Mouse (Mus musculus) brown adipose tissue, adult 24 weeks (tissue): Measurements from ENCODE around the gene Srrm2. TPM values are rescaled to one million over a fixed set of nuclear protein-coding genes. Genes with fewer than 3 reads are reported as not detected.
A peak's percentile ranks its signal among the peaks of the same experiment; 100 is the strongest.

Source experiments
- H3K27ac ChIP-seq: fragments of 200-500 bp; replicated peaks from 2 replicates; pipeline ENCODE4 v1.5.1; 2012; ENCODE audit warnings: low read depth, mild to moderate bottlenecking, low read length
- H3K4me1 ChIP-seq: fragments of 200-500 bp; 2 replicates; pipeline ENCODE4 v1.6.1; 2012; ENCODE audit warnings: low read length, mixed read lengths; ENCODE audit not compliant: control insufficient read depth, insufficient read depth, insufficient read length
- H3K4me3 ChIP-seq: fragments of 200-500 bp; 2 replicates; pipeline ENCODE4 v1.5.1; 2012; ENCODE audit warnings: low read depth, mild to moderate bottlenecking, low read length, moderate library complexity; ENCODE audit not compliant: insufficient read depth
- polyA plus RNA-seq: library from polyadenylated mRNA; stranded (reverse); fragments of >200 nt; gene quantifications from 2 replicates; pipeline ENCODE4 v1.2.4, GENCODE M21; 2012; ENCODE audit not compliant: missing spikeins, insufficient read depth, insufficient read length

Srrm2 gene
- polyA plus RNA-seq, 1 experiment: 86.7 TPM

- H3K27ac ChIP-seq: no peak overlapping the region
- H3K4me1 ChIP-seq: no peaks in the 10 kb centered on the region
- no peak overlapping the region for H3K4me3 ChIP-seq
Measured at GRCm38 (mm10) chr17:23778447-23778846, 11.9 kb upstream of the Srrm2 start.

DNA sequence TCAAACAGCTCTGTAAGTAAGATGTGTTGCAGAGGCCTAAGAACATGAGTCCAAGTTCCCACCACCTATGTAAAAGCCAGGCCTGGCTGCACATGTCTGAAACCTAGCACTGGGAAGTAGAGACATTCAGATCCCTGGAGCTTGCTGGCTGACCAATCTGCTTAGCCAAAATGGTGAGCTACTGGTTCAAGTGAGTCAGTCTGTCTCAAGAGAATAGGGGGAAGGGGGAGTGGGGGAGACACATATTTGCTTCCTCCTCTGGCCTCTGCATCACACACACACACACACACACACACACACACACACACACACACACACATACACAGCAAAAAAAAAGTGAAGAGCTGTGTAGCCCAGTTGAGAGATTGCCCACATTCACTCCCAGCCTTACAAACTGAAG is 7.0 kb upstream of the Srrm2 start:
- no peak overlapping the region for H3K27ac ChIP-seq
- H3K4me1 ChIP-seq: no peaks in the 10 kb centered on the region
- no peak overlapping the region for H3K4me3 ChIP-seq

DNA sequence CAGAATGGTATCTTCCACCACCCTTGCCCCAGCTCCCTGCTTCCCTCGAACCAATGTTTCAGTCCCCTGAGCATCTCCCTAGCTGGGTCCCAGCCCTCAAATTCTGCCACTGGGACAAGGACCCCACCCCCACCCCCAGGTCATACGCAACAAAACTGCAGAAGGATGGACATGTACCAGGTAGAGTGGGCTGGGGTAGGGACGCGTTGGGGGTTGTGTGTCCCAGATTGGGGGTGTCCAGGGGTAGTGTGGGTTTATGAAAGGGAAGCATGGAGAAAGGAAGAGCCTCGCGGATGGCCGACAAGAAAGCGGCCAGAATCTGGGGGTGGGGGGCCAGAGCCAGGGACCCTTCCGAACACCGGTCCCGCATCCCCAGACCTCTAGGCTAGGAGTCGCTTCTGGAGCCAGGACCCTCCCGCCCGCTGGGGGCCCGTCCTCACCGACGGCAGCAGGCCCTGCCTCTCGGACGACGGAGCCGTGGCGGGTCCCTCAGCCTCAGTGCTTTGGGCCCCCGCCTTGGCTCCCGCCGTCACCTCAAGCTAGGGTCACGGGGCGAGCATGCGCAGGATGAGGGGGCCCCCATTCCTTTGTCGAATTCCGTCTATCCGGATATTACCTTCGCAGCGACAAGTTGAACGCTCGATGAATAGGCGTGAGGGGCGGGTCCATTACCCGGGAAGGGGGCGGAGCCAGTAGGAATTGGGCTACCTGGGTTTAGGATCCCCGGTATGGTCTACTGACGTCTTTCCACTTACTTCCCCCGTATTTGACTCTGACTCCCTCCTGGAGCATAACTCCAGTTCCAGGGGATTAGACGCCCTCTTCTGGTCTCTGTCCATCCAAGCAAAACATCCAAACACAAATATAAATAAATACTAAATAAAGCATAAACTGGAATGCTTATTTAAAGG is 4.5 kb upstream of the Srrm2 start, which contains the start of gene Flywch2:
Flywch2 (minus strand) TSS at position 521 of the 911 bp plus-strand sequence.
- Histone ChIP-seq H3K4me3 (peak within 1 kb of the TSS; percentile 74), H3K27ac (no peak within 1 kb of the TSS), H3K4me1 (peaks cover 7% of the 10 kb centered on the region; the same call in 1 of the 2 replicates)

- Histone ChIP-seq H3K4me1 (peaks cover 9% of the 10 kb centered on the region; the same call in 1 of the 2 replicates), H3K4me3 (peak overlapping the region; percentile 74), H3K27ac (no peak overlapping the region)
Measured at GRCm38 (mm10) chr17:23786510-23786931, 3.8 kb upstream of the Srrm2 start.

DNA sequence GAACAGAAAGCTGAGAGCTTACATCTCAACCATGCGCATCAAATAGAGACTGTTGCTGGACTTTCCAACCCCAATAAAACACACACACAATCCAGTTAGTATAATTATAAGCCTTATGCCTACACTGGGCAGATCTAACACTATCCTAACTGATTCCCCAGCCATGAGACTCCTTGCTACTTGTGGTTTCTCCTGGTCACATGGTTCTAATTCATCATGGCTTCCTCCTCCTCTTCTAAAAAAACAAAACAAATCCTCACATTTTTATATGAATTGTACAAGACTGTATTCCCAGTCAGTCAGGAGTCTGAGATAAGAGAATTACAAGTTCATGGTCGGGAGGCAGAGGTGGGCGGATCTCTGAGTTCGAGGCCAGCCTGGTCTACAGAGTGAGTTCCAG is 1.4 kb upstream of the Srrm2 start:
- Histone ChIP-seq H3K4me1 (peaks cover 11% of the 10 kb centered on the region; the same call in 1 of the 2 replicates), H3K27ac (no peak overlapping the region), H3K4me3 (no peak overlapping the region)

GRCm38 (mm10) chr17:23789749-23790268 is 523 bp upstream of the Srrm2 start:
- H3K4me3 ChIP-seq: peak overlapping the region; percentile 55
- H3K27ac ChIP-seq: peak overlapping the region; percentile 50

DNA sequence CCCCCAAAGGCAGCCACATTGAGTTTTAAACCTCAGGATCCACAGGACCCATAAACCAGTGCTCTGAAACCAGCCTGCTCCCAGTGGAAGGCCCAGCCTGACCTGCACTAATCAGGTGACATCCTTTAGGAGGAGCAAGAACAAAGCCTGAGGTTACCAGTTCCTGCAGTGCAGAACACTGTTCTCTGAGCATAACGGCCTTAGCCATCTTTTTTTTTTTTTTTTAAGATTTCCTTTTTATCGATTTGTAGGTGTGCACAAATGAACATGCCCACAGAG is 686 bp downstream of the Srrm2 start:
- Histone ChIP-seq H3K4me3 (peak overlapping the region; percentile 55), H3K27ac (no peak overlapping the region), H3K4me1 (peaks cover 11% of the 10 kb centered on the region; the same call in 1 of the 2 replicates)

More at GRCm38 (mm10) chr17:23789749-23790268, 523 bp upstream of the Srrm2 start:
- peaks cover 11% of the 10 kb centered on the region; the same call in 1 of the 2 replicates for H3K4me1 ChIP-seq

GRCm38 (mm10) chr17:23795323-23795722 is 5.0 kb downstream of the Srrm2 start:
- Histone ChIP-seq H3K4me1 (peaks cover 7% of the 10 kb centered on the region; the same call in 1 of the 2 replicates), H3K27ac (no peak overlapping the region), H3K4me3 (no peak overlapping the region)

DNA sequence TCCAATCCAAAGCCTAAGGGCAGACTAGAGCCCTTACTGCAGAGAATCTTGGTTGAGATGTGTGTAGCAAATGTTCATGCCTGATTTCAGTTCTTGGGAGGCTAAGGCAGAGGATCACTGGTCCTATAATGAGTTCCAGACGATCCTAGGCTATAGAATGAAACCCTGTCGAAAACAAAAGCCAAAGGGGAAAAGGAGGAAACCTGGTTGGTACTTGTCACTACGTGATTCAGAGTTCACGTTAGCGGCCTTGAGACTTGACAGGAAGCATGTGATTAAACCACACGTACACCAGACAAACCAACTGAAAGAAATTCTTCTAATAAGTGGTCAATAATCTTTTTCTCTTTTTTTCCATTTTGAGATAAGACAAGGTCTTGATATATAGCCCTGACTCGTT is 7.0 kb downstream of the Srrm2 start:
- Histone ChIP-seq H3K4me3 (no peak overlapping the region), H3K4me1 (0 out of 2 replicates have a peak, but pooled peaks cover 2% of the 10 kb centered on the region), H3K27ac (no peak overlapping the region)

- H3K4me3 ChIP-seq: no peak overlapping the region
- H3K4me1 ChIP-seq: no peaks in the 10 kb centered on the region; the same call in 1 of the 2 replicates
- H3K27ac ChIP-seq: no peak overlapping the region
Measured at GRCm38 (mm10) chr17:23801627-23802026, 11.3 kb downstream of the Srrm2 start.

DNA sequence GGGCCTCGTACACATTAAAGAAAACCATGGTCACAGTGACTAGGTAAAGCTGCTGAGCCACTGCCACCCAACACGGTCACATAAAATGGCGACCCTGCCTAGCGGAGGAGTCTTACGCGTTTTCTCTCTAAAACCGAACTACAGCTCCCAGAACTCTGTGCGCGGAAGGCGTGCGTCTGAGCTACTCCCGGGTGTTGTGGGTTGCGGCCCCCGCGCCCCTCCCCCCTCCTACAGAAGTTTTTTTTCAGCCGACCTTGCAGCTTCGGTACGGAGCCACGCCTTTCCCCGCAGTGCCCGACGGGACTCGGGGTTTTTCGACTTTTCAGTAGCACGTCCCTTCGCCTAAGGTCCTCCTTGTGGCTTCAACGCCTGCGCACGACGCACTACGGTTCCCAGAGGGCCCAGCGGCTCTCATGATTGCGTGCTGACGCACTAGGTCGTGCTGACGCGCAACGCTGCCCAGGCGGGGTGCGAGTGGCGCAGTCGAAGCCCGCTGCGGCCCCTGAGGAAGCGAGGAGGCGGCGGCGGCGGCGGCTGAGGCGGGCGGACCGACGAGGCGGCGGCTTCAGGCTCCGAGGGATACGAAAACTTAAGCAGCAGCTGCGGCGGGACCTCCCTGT is 12.5 kb downstream of the Srrm2 start:
- Histone ChIP-seq H3K4me3 (peak overlapping the region; percentile 100), H3K4me1 (no peaks in the 10 kb centered on the region; the same call in 1 of the 2 replicates), H3K27ac (peak overlapping the region; percentile 95)

DNA sequence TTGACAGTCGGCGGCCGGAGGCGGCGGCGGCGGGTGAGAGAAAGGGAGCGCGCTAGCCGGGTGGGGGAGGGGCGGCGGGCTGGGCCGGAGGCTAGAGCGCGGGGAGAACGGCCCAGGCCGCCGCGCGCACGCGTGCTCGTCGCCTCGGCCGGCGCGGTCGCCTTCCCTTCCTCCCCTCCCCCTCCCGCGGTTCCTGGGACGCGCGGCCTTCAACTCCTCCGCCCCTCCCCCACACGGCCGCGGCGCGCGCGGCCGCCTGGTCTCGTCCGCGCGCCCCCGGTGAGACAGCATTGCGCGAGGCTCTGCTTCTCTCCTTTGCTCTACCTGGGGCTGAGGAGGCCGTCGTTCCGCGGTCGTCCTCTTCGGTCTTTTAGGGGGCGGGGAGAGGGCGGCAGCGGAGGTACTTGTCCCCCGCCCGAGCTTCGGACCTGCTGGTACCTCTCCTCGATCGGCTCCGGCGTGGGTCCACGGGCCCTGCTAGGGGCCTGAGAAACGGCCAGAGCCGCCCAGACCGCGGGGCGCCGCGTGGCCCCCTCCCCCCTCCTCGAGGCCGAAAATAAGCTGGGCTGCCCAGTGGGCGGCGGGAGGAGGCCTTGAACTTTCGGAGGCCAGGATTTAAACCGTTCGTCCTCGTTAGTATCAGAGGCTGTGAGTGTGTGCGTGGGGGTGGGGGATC is 13.2 kb downstream of the Srrm2 start:
- Histone ChIP-seq H3K4me3 (peak overlapping the region; percentile 100), H3K4me1 (no peaks in the 10 kb centered on the region; the same call in 1 of the 2 replicates), H3K27ac (peak overlapping the region; percentile 84)

DNA sequence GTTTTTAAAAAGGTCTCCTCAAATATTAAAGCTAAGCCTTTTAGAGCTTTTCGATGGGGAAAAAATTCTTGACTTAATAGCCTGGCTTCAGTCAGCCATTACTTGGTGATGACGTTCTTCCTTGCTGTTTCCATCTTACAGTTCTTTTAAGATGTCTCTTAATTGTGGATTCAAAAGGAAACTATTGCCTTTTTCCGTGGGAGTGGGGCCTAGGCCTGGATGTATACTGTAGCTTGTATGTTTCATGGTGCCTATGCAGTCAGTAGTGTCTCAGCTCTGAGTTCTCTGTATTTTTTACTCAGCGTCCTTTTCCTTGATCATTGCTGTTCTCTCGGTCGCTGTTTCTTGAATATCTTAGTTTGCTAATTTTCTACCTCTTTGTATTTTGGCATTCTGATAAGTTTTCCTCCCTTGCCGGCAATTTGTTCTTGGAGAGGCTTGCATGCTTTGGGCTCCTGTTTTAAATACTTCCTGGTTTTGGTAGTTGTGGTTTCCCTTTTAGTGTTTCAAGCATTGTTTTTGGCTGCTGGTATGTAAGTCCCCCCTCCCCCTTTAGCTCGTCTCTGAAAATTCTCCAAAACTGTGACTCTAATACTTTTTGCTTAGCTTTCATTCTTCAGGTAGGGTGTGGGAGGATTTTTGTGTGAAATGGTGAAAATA is 14.2 kb downstream of the Srrm2 start:
- Histone ChIP-seq H3K27ac (peak overlapping the region; percentile 84), H3K4me1 (no peaks in the 10 kb centered on the region; the same call in 1 of the 2 replicates), H3K4me3 (peak overlapping the region; percentile 100)

DNA sequence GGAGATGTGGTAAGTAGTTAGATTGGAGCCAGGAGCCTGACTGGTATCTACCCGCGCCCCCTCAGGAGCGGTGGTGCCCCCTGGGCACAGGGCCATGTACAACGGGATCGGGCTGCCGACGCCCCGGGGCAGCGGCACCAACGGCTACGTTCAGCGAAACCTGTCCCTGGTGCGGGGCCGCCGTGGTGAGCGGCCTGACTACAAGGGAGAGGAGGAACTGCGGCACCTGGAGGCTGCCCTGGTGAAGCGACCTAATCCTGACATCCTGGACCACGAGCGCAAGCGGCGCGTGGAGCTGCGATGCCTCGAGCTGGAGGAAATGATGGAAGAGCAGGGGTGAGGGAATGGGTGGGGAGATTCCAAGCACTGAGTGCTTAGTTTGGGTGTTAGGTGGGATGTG is 16.5 kb downstream of the Srrm2 start:
- no peaks in the 10 kb centered on the region; the same call in 1 of the 2 replicates for H3K4me1 ChIP-seq
- peak overlapping the region; percentile 34 for H3K4me3 ChIP-seq
- no peak overlapping the region for H3K27ac ChIP-seq
